Mouse (Mus musculus): ENCODE results near the gene Brinp2.

GRCm38 (mm10) chr1:158239841-158240240 is 116.3 kb downstream of the Brinp2 start:
- no peak for TF ChIP-seq POLR2A (IDR thresholded peaks at IDR 0.05; ENCODE audit: borderline replicate concordance, control insufficient read depth, low read depth, low read length)
- no peak for TF ChIP-seq CTCF (IDR thresholded peaks at IDR 0.05; ENCODE audit: control insufficient read depth, insufficient read depth, low read length)

All from bone marrow, adult 2 months (tissue).